Mouse (Mus musculus): ENCODE measurements around the gene Nxph4. TPM values are rescaled to one million over a fixed set of nuclear protein-coding genes. Genes with fewer than 3 reads are reported as not detected.

Nxph4 gene
- polyA plus RNA-seq (2014; fragmentation: Nextera tagmentation; extraction: Ambion mirVana): 94.1 and 105 TPM in 2 replicates

GRCm38 (mm10) chr10:127534036-127534928 lies at the start of gene Nxph4:
TSS of gene Nxph4 (minus strand) at chr10:127534559.
- WGBS: under 1% methylated on average over 73 of the region's 78 CpGs
- Histone ChIP-seq H3K4me2 (replicated peaks) (peak within 1 kb of the TSS; percentile 84), H3K36me3 (replicated peaks; ENCODE audit: control insufficient read depth, insufficient read depth) (peaks cover 12% of the 10 kb centered on the region), H3K9ac (peak within 1 kb of the TSS; percentile 81), H3K4me3 (replicated peaks; ENCODE audit: low read length) (peak within 1 kb of the TSS; percentile 65), H3K9me3 (ENCODE audit: control insufficient read depth, low read length) (no peaks in the 10 kb centered on the region), H3K27ac (peak within 1 kb of the TSS; percentile 86), H3K27me3 (ENCODE audit: control insufficient read depth, insufficient read depth, low read length) (peaks cover 21% of the 10 kb centered on the region), H3K4me1 (replicated peaks; ENCODE audit: control insufficient read depth, insufficient read depth, low read length) (peaks cover 55% of the 10 kb centered on the region)
- DNase-seq (ENCODE audit: low spot score): no peak
- no peak for ATAC-seq (ENCODE audit: low FRiP score)

GRCm38 (mm10) chr10:127583649-127584048 lies 49.3 kb upstream of the Nxph4 start:
- Histone ChIP-seq H3K4me3 (replicated peaks; ENCODE audit: low read length) (no peak overlapping the region), H3K9ac (no peak overlapping the region), H3K9me3 (ENCODE audit: control insufficient read depth, low read length) (no peaks in the 10 kb centered on the region), H3K4me2 (replicated peaks) (no peak overlapping the region), H3K4me1 (replicated peaks; ENCODE audit: control insufficient read depth, insufficient read depth, low read length) (no peaks in the 10 kb centered on the region), H3K36me3 (replicated peaks; ENCODE audit: control insufficient read depth, insufficient read depth) (peaks cover 97% of the 10 kb centered on the region), H3K27ac (no peak overlapping the region), H3K27me3 (ENCODE audit: control insufficient read depth, insufficient read depth, low read length) (no peaks in the 10 kb centered on the region)
- ATAC-seq (ENCODE audit: low FRiP score) (no peak), DNase-seq (ENCODE audit: low spot score) (no peak)
- WGBS: 89% methylated on average over 8 of the region's 8 CpGs

- DNase-seq (ENCODE audit: low spot score) (no peak), ATAC-seq (ENCODE audit: low FRiP score) (no peak)
- H3K9me3 ChIP-seq (ENCODE audit: control insufficient read depth, low read length): no peaks in the 10 kb centered on the region
- no peaks in the 10 kb centered on the region for H3K27me3 ChIP-seq (ENCODE audit: control insufficient read depth, insufficient read depth, low read length)
- peaks cover 99% of the 10 kb centered on the region for H3K36me3 ChIP-seq (replicated peaks; ENCODE audit: control insufficient read depth, insufficient read depth)
- H3K4me2 ChIP-seq (replicated peaks): no peak overlapping the region
- H3K4me3 ChIP-seq (replicated peaks; ENCODE audit: low read length): no peak overlapping the region
- H3K4me1 ChIP-seq (replicated peaks; ENCODE audit: control insufficient read depth, insufficient read depth, low read length): no peaks in the 10 kb centered on the region
- WGBS: 91% methylated on average over 9 of the region's 9 CpGs
- no peak overlapping the region for H3K27ac ChIP-seq
- H3K9ac ChIP-seq: no peak overlapping the region
Measured at GRCm38 (mm10) chr10:127581291-127581690, 46.9 kb upstream of the Nxph4 start.

GRCm38 (mm10) chr10:127577982-127578381 lies 43.6 kb upstream of the Nxph4 start:
- no peak for ATAC-seq (ENCODE audit: low FRiP score)

GRCm38 (mm10) chr10:127577156-127577555 lies 42.8 kb upstream of the Nxph4 start:
- H3K9me3 ChIP-seq (ENCODE audit: control insufficient read depth, low read length): no peaks in the 10 kb centered on the region
- no peak for DNase-seq (ENCODE audit: low spot score)
- ATAC-seq (ENCODE audit: low FRiP score): no peak
- H3K27ac ChIP-seq: no peak overlapping the region
- no peaks in the 10 kb centered on the region for H3K4me1 ChIP-seq (replicated peaks; ENCODE audit: control insufficient read depth, insufficient read depth, low read length)
- no peak overlapping the region for H3K4me3 ChIP-seq (replicated peaks; ENCODE audit: low read length)
- H3K4me2 ChIP-seq (replicated peaks): no peak overlapping the region
- H3K27me3 ChIP-seq (ENCODE audit: control insufficient read depth, insufficient read depth, low read length): no peaks in the 10 kb centered on the region
- H3K9ac ChIP-seq: no peak overlapping the region
- H3K36me3 ChIP-seq (replicated peaks; ENCODE audit: control insufficient read depth, insufficient read depth): peaks cover 100% of the 10 kb centered on the region
- WGBS: 88% methylated on average over 9 of the region's 9 CpGs

More at GRCm38 (mm10) chr10:127577982-127578381, 43.6 kb upstream of the Nxph4 start:
- no peaks in the 10 kb centered on the region for H3K9me3 ChIP-seq (ENCODE audit: control insufficient read depth, low read length)
- H3K27me3 ChIP-seq (ENCODE audit: control insufficient read depth, insufficient read depth, low read length): no peaks in the 10 kb centered on the region
- no peak for DNase-seq (ENCODE audit: low spot score)
- H3K27ac ChIP-seq: no peak overlapping the region
- no peaks in the 10 kb centered on the region for H3K4me1 ChIP-seq (replicated peaks; ENCODE audit: control insufficient read depth, insufficient read depth, low read length)
- H3K4me3 ChIP-seq (replicated peaks; ENCODE audit: low read length): no peak overlapping the region
- H3K4me2 ChIP-seq (replicated peaks): no peak overlapping the region
- WGBS: 91% methylated on average over 15 of the region's 15 CpGs
- no peak overlapping the region for H3K9ac ChIP-seq
- peaks cover 100% of the 10 kb centered on the region for H3K36me3 ChIP-seq (replicated peaks; ENCODE audit: control insufficient read depth, insufficient read depth)

GRCm38 (mm10) chr10:127576381-127576961 lies 42.1 kb upstream of the Nxph4 start:
- Histone ChIP-seq H3K4me2 (replicated peaks) (no peak overlapping the region), H3K4me1 (replicated peaks; ENCODE audit: control insufficient read depth, insufficient read depth, low read length) (no peaks in the 10 kb centered on the region), H3K27me3 (ENCODE audit: control insufficient read depth, insufficient read depth, low read length) (no peaks in the 10 kb centered on the region), H3K9ac (no peak overlapping the region), H3K27ac (no peak overlapping the region), H3K4me3 (replicated peaks; ENCODE audit: low read length) (no peak overlapping the region), H3K36me3 (replicated peaks; ENCODE audit: control insufficient read depth, insufficient read depth) (peaks cover 100% of the 10 kb centered on the region), H3K9me3 (ENCODE audit: control insufficient read depth, low read length) (no peaks in the 10 kb centered on the region)
- DNase-seq (ENCODE audit: low spot score): no peak
- 68% methylated on average over 18 of the region's 18 CpGs for WGBS
- no peak for ATAC-seq (ENCODE audit: low FRiP score)

- Histone ChIP-seq H3K36me3 (replicated peaks; ENCODE audit: control insufficient read depth, insufficient read depth) (peaks cover 100% of the 10 kb centered on the region), H3K4me2 (replicated peaks) (no peak overlapping the region), H3K27me3 (ENCODE audit: control insufficient read depth, insufficient read depth, low read length) (no peaks in the 10 kb centered on the region), H3K4me1 (replicated peaks; ENCODE audit: control insufficient read depth, insufficient read depth, low read length) (no peaks in the 10 kb centered on the region), H3K27ac (no peak overlapping the region), H3K9me3 (ENCODE audit: control insufficient read depth, low read length) (no peaks in the 10 kb centered on the region), H3K9ac (no peak overlapping the region), H3K4me3 (replicated peaks; ENCODE audit: low read length) (no peak overlapping the region)
- DNase-seq (ENCODE audit: low spot score) (no peak), ATAC-seq (ENCODE audit: low FRiP score) (no peak)
- 92% methylated on average over 7 of the region's 7 CpGs for WGBS
Measured at GRCm38 (mm10) chr10:127575741-127576140, 41.4 kb upstream of the Nxph4 start.

- H3K9me3 ChIP-seq (ENCODE audit: control insufficient read depth, low read length): no peaks in the 10 kb centered on the region
- no peaks in the 10 kb centered on the region for H3K4me1 ChIP-seq (replicated peaks; ENCODE audit: control insufficient read depth, insufficient read depth, low read length)
- 94% methylated on average over 5 of the region's 5 CpGs for WGBS
- no peaks in the 10 kb centered on the region for H3K27me3 ChIP-seq (ENCODE audit: control insufficient read depth, insufficient read depth, low read length)
- no peak overlapping the region for H3K27ac ChIP-seq
- peaks cover 94% of the 10 kb centered on the region for H3K36me3 ChIP-seq (replicated peaks; ENCODE audit: control insufficient read depth, insufficient read depth)
- no peak overlapping the region for H3K4me3 ChIP-seq (replicated peaks; ENCODE audit: low read length)
- ATAC-seq (ENCODE audit: low FRiP score) (no peak), DNase-seq (ENCODE audit: low spot score) (no peak)
- H3K4me2 ChIP-seq (replicated peaks): no peak overlapping the region
- no peak overlapping the region for H3K9ac ChIP-seq
Measured at GRCm38 (mm10) chr10:127572281-127572680, 37.9 kb upstream of the Nxph4 start.

- H3K4me1 ChIP-seq (replicated peaks; ENCODE audit: control insufficient read depth, insufficient read depth, low read length): no peaks in the 10 kb centered on the region
- DNase-seq (ENCODE audit: low spot score) (no peak), ATAC-seq (ENCODE audit: low FRiP score) (no peak)
- no peaks in the 10 kb centered on the region for H3K9me3 ChIP-seq (ENCODE audit: control insufficient read depth, low read length)
- peaks cover 94% of the 10 kb centered on the region for H3K36me3 ChIP-seq (replicated peaks; ENCODE audit: control insufficient read depth, insufficient read depth)
- no peak overlapping the region for H3K4me2 ChIP-seq (replicated peaks)
- no peak overlapping the region for H3K27ac ChIP-seq
- H3K9ac ChIP-seq: no peak overlapping the region
- no peaks in the 10 kb centered on the region for H3K27me3 ChIP-seq (ENCODE audit: control insufficient read depth, insufficient read depth, low read length)
- no peak overlapping the region for H3K4me3 ChIP-seq (replicated peaks; ENCODE audit: low read length)
- 92% methylated on average over 17 of the region's 17 CpGs for WGBS
Measured at GRCm38 (mm10) chr10:127570937-127571641, 36.7 kb upstream of the Nxph4 start.
